Mouse (Mus musculus): ENCODE measurements around the gene Chrna4.

Gene Chrna4

GRCm38 (mm10) chr2:181043437-181043836, at the start of gene Chrna4:
Chrna4 (minus strand) TSS chr2:181043546.
- no peak for DNase-seq (ENCODE audit: low read depth)

- DNase-seq (ENCODE audit: low read depth), result peak; percentile 37
Measured at GRCm38 (mm10) chr2:181090123-181090522, 46.8 kb upstream of the Chrna4 start.

GRCm38 (mm10) chr2:181084997-181085396, 41.7 kb upstream of the Chrna4 start:
- DNase-seq (ENCODE audit: low read depth), result no peak

GRCm38 (mm10) chr2:181083945-181084344, 40.6 kb upstream of the Chrna4 start:
- no peak for DNase-seq (ENCODE audit: low read depth)

- DNase-seq (ENCODE audit: low read depth), result no peak
Measured at GRCm38 (mm10) chr2:181080886-181081285, 37.5 kb upstream of the Chrna4 start.

GRCm38 (mm10) chr2:181079518-181079917, 36.2 kb upstream of the Chrna4 start:
- DNase-seq (ENCODE audit: low read depth), result no peak

- no peak for DNase-seq (ENCODE audit: low read depth)
Measured at GRCm38 (mm10) chr2:181078908-181079307, 35.6 kb upstream of the Chrna4 start.

GRCm38 (mm10) chr2:181075501-181075900, 32.2 kb upstream of the Chrna4 start:
- no peak for DNase-seq (ENCODE audit: low read depth)

GRCm38 (mm10) chr2:181072403-181072714, 29.0 kb upstream of the Chrna4 start:
- no peak for DNase-seq (ENCODE audit: low read depth)

- DNase-seq (ENCODE audit: low read depth), result peak; percentile 76
Measured at GRCm38 (mm10) chr2:181071706-181072402, 28.5 kb upstream of the Chrna4 start.

GRCm38 (mm10) chr2:181070136-181070535, 26.8 kb upstream of the Chrna4 start:
- no peak for DNase-seq (ENCODE audit: low read depth)

- no peak for DNase-seq (ENCODE audit: low read depth)
Measured at GRCm38 (mm10) chr2:181068499-181068898, 25.2 kb upstream of the Chrna4 start.

- DNase-seq (ENCODE audit: low read depth), result no peak
Measured at GRCm38 (mm10) chr2:181065827-181066226, 22.5 kb upstream of the Chrna4 start.

- DNase-seq (ENCODE audit: low read depth), result peak; percentile 74
Measured at GRCm38 (mm10) chr2:181060127-181060526, 16.8 kb upstream of the Chrna4 start.

- peak; percentile 5 for DNase-seq (ENCODE audit: low read depth)
Measured at GRCm38 (mm10) chr2:181058193-181058592, 14.8 kb upstream of the Chrna4 start.

GRCm38 (mm10) chr2:181057341-181057740, 14.0 kb upstream of the Chrna4 start:
- no peak for DNase-seq (ENCODE audit: low read depth)

GRCm38 (mm10) chr2:181052171-181052570, 8.8 kb upstream of the Chrna4 start:
- no peak for DNase-seq (ENCODE audit: low read depth)

GRCm38 (mm10) chr2:181048986-181049385, 5.6 kb upstream of the Chrna4 start:
- DNase-seq (ENCODE audit: low read depth), result no peak

GRCm38 (mm10) chr2:181048252-181048945, 5.1 kb upstream of the Chrna4 start:
- no peak for DNase-seq (ENCODE audit: low read depth)

- no peak for DNase-seq (ENCODE audit: low read depth)
Measured at GRCm38 (mm10) chr2:181044001-181044400, 655 bp upstream of the Chrna4 start.

GRCm38 (mm10) chr2:181042376-181042775, 970 bp downstream of the Chrna4 start:
- no peak for DNase-seq (ENCODE audit: low read depth)

- DNase-seq (ENCODE audit: low read depth), result no peak
Measured at GRCm38 (mm10) chr2:181041941-181042340, 1.4 kb downstream of the Chrna4 start.

- no peak for DNase-seq (ENCODE audit: low read depth)
Measured at GRCm38 (mm10) chr2:181039356-181039680, 4.0 kb downstream of the Chrna4 start.
